Mouse (Mus musculus) forebrain, embryonic 13.5 days (tissue): ENCODE measurements at regions not wholly inside any gene's neighbourhood (a gene's known extent, or its start where the extent isn't known, plus 50 kb on each side); places are given as distances from the start of the nearest gene placed in this dataset.

ENCODE experiments used
- ATAC-seq: fragments of 200-750 bp; cut with Nextera tagmentation; 2 replicates; pipeline ENCODE4 v1.8.0; 2017
- H3K27ac ChIP-seq: fragments of 300-500 bp; sonication (generic); 2 replicates; pipeline ENCODE4 v1.5.1; 2015; ENCODE audit warnings: inconsistent platforms, mild to moderate bottlenecking, moderate library complexity
- H3K27me3 ChIP-seq: fragments of 300-500 bp; sonication (generic); 2 replicates; pipeline ENCODE4 v1.6.1; 2015; ENCODE audit warnings: mild to moderate bottlenecking, inconsistent platforms
- H3K36me3 ChIP-seq: fragments of 300-500 bp; sonication (generic); 2 replicates; pipeline ENCODE4 v1.6.1; 2015; ENCODE audit warnings: mild to moderate bottlenecking, inconsistent platforms; ENCODE audit not compliant: poor library complexity, severe bottlenecking
- H3K4me1 ChIP-seq: fragments of 300-500 bp; sonication (generic); 2 replicates; pipeline ENCODE4 v1.6.1; 2015; ENCODE audit warnings: inconsistent platforms
- H3K4me2 ChIP-seq: fragments of 300-500 bp; sonication (generic); 2 replicates; pipeline ENCODE4 v1.6.1; 2015; ENCODE audit warnings: inconsistent platforms, mild to moderate bottlenecking, moderate library complexity
- H3K4me3 ChIP-seq: fragments of 300-500 bp; sonication (generic); 2 replicates; pipeline ENCODE4 v1.5.1; 2015; ENCODE audit warnings: mild to moderate bottlenecking, inconsistent platforms
- H3K9ac ChIP-seq: fragments of 300-500 bp; sonication (generic); 2 replicates; pipeline ENCODE4 v1.6.1; 2015; ENCODE audit warnings: mild to moderate bottlenecking, inconsistent platforms
- H3K9me3 ChIP-seq: fragments of 300-500 bp; sonication (generic); replicated peaks from 2 replicates; pipeline ENCODE4 v1.6.1; 2016; ENCODE audit warnings: inconsistent platforms
- WGBS: fragments of 180-500 bp; shearing (Covaris S2); methylation state at CpG from one replicate; pipeline ENCODE4 v1.1.7; 2015; 5-methylcytosine and 5-hydroxymethylcytosine counted together

DNA sequence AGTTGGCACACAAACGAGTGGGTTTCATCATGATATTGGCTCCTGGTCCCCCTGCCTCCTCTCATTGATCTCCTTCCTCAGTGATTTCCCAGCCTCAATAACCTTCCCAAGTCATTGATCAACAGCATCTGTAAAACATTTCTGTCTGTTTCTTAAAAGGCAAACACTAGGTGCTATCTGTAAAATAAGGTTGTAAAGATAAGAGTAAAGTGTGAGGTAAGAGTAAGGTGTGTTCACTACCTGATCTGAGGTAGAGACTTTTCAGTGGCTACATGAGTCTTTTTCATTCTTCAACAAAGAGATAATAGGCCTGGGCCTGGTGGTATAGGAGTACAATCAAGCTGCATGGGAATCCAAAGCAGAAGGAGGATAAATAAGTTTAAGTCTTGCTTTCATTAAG, 55.7 kb downstream of the Plk2 start:
- no peak overlapping the region for H3K4me3 ChIP-seq
- no peak overlapping the region for H3K27ac ChIP-seq
- H3K9ac ChIP-seq = no peak overlapping the region
- 38% methylated on average over 1 of the region's 1 CpGs for WGBS
- no peaks in the 10 kb centered on the region for H3K27me3 ChIP-seq
- no peak for ATAC-seq
- H3K4me2 ChIP-seq = no peak overlapping the region
- no peaks in the 10 kb centered on the region for H3K9me3 ChIP-seq
- no peaks in the 10 kb centered on the region for H3K4me1 ChIP-seq
- no peaks in the 10 kb centered on the region for H3K36me3 ChIP-seq

- 31% methylated on average over 6 of the region's 6 CpGs for WGBS
- H3K27ac ChIP-seq = no peak overlapping the region
- no peaks in the 10 kb centered on the region for H3K36me3 ChIP-seq
- H3K27me3 ChIP-seq = no peaks in the 10 kb centered on the region
- no peak overlapping the region for H3K9ac ChIP-seq
- no peaks in the 10 kb centered on the region for H3K9me3 ChIP-seq
- no peak for ATAC-seq
- no peak overlapping the region for H3K4me3 ChIP-seq
- no peak overlapping the region for H3K4me2 ChIP-seq
- H3K4me1 ChIP-seq = no peaks in the 10 kb centered on the region
Observed at GRCm38 (mm10) chr13:110452009-110452525, 57.2 kb downstream of the Plk2 start.

- ATAC-seq = peak; percentile 75
- Histone ChIP-seq H3K9ac (no peak overlapping the region), H3K27me3 (no peaks in the 10 kb centered on the region), H3K4me3 (no peak overlapping the region), H3K4me2 (no peak overlapping the region), H3K36me3 (no peaks in the 10 kb centered on the region), H3K4me1 (no peaks in the 10 kb centered on the region), H3K27ac (no peak overlapping the region), H3K9me3 (no peaks in the 10 kb centered on the region)
- WGBS = 64% methylated on average over 4 of the region's 4 CpGs
Observed at GRCm38 (mm10) chr13:110455085-110455484, 60.2 kb downstream of the Plk2 start.

DNA sequence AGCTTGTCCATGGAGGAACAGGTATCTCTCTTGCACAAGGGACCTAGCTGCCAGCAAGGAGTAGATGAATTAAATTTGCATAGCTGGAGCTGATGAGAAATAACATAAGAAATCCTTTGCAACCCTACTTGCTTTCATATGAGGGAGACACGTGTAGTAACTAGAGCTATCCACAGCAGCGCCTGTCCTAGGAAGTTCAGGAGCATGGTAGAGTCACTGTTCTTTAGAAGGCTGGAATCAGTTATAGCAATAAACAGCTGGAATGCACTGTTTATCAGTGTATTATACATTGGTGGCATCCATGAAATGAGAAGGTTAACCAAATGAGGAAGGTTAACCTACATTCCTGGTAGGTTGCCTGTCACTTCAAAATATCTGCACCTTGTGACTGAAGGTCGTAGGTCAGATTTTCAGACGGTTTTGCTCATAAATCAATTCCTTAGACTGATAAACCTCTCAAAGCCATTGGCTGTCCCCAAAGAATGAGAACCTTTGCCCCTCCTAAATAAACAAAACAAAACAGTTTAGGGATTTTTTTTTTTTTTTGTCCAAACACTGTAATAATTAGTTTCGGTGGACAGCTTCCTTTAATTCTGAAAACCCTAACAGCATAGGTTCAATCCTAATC, 60.8 kb downstream of the Plk2 start:
- Histone ChIP-seq H3K27me3 (no peaks in the 10 kb centered on the region), H3K9ac (no peak overlapping the region), H3K27ac (no peak overlapping the region), H3K36me3 (no peaks in the 10 kb centered on the region), H3K4me2 (no peak overlapping the region), H3K4me3 (no peak overlapping the region), H3K4me1 (no peaks in the 10 kb centered on the region), H3K9me3 (no peaks in the 10 kb centered on the region)
- ATAC-seq = no peak
- WGBS = 90% methylated on average over 5 of the region's 5 CpGs

- no peaks in the 10 kb centered on the region for H3K4me1 ChIP-seq
- no peaks in the 10 kb centered on the region for H3K36me3 ChIP-seq
- WGBS = 80% methylated on average over 4 of the region's 4 CpGs
- no peak overlapping the region for H3K27ac ChIP-seq
- no peak overlapping the region for H3K4me3 ChIP-seq
- H3K27me3 ChIP-seq = no peaks in the 10 kb centered on the region
- H3K9me3 ChIP-seq = no peaks in the 10 kb centered on the region
- H3K4me2 ChIP-seq = no peak overlapping the region
- H3K9ac ChIP-seq = no peak overlapping the region
- no peak for ATAC-seq
Observed at GRCm38 (mm10) chr13:110458701-110459100, 63.9 kb downstream of the Plk2 start.

- H3K27me3 ChIP-seq = no peaks in the 10 kb centered on the region
- H3K27ac ChIP-seq = no peak overlapping the region
- H3K4me1 ChIP-seq = no peaks in the 10 kb centered on the region
- H3K36me3 ChIP-seq = no peaks in the 10 kb centered on the region
- ATAC-seq = no peak
- 54% methylated on average over 13 of the region's 13 CpGs for WGBS
- H3K4me3 ChIP-seq = no peak overlapping the region
- no peak overlapping the region for H3K4me2 ChIP-seq
- H3K9me3 ChIP-seq = no peaks in the 10 kb centered on the region
- no peak overlapping the region for H3K9ac ChIP-seq
Observed at GRCm38 (mm10) chr13:110461581-110461980, 66.7 kb downstream of the Plk2 start.

DNA sequence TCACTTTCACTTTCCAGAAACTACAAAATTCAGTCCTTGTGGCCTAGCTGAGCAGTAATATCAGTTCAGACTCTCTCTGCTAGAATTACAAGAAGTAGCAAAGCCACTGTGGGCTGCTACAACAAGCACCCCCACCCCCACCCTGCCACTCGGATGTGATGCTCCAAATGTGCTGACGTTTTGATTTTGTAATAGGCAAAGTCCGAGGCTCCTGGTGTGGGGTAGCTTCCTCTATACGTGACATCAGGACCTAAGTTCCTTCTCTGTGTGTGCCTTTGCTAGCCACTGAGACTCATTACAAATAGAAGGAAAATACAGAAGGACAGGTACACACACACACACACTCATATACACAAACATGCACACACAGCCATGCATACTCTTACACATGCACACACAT, 76.7 kb downstream of the Plk2 start:
- no peaks in the 10 kb centered on the region for H3K27me3 ChIP-seq
- H3K9ac ChIP-seq = no peak overlapping the region
- no peaks in the 10 kb centered on the region for H3K4me1 ChIP-seq
- no peak overlapping the region for H3K27ac ChIP-seq
- no peaks in the 10 kb centered on the region for H3K9me3 ChIP-seq
- no peaks in the 10 kb centered on the region for H3K36me3 ChIP-seq
- H3K4me3 ChIP-seq = no peak overlapping the region
- H3K4me2 ChIP-seq = no peak overlapping the region
- no peak for ATAC-seq
- 81% methylated on average over 4 of the region's 4 CpGs for WGBS

- H3K27ac ChIP-seq = no peak overlapping the region
- WGBS = 91% methylated on average over 5 of the region's 5 CpGs
- H3K4me3 ChIP-seq = no peak overlapping the region
- H3K9ac ChIP-seq = no peak overlapping the region
- no peaks in the 10 kb centered on the region for H3K9me3 ChIP-seq
- H3K4me1 ChIP-seq = no peaks in the 10 kb centered on the region
- no peaks in the 10 kb centered on the region for H3K36me3 ChIP-seq
- H3K27me3 ChIP-seq = no peaks in the 10 kb centered on the region
- ATAC-seq = no peak
- H3K4me2 ChIP-seq = no peak overlapping the region
Observed at GRCm38 (mm10) chr13:110477709-110478108, 82.9 kb downstream of the Plk2 start.

- H3K9me3 ChIP-seq = no peaks in the 10 kb centered on the region
- no peak for ATAC-seq
- no peak overlapping the region for H3K9ac ChIP-seq
- 96% methylated on average over 5 of the region's 6 CpGs for WGBS
- H3K27ac ChIP-seq = no peak overlapping the region
- no peaks in the 10 kb centered on the region for H3K4me1 ChIP-seq
- no peak overlapping the region for H3K4me3 ChIP-seq
- no peaks in the 10 kb centered on the region for H3K36me3 ChIP-seq
- H3K4me2 ChIP-seq = no peak overlapping the region
- H3K27me3 ChIP-seq = no peaks in the 10 kb centered on the region
Observed at GRCm38 (mm10) chr13:110484358-110484940, 89.6 kb downstream of the Plk2 start.

- WGBS = 87% methylated on average over 1 of the region's 1 CpGs
- no peak overlapping the region for H3K27ac ChIP-seq
- no peak for ATAC-seq
- H3K36me3 ChIP-seq = no peaks in the 10 kb centered on the region
- no peak overlapping the region for H3K4me2 ChIP-seq
- H3K9me3 ChIP-seq = no peaks in the 10 kb centered on the region
- no peaks in the 10 kb centered on the region for H3K4me1 ChIP-seq
- H3K4me3 ChIP-seq = no peak overlapping the region
- H3K27me3 ChIP-seq = no peaks in the 10 kb centered on the region
- no peak overlapping the region for H3K9ac ChIP-seq
Observed at GRCm38 (mm10) chr13:110485515-110485914, 90.7 kb downstream of the Plk2 start.

DNA sequence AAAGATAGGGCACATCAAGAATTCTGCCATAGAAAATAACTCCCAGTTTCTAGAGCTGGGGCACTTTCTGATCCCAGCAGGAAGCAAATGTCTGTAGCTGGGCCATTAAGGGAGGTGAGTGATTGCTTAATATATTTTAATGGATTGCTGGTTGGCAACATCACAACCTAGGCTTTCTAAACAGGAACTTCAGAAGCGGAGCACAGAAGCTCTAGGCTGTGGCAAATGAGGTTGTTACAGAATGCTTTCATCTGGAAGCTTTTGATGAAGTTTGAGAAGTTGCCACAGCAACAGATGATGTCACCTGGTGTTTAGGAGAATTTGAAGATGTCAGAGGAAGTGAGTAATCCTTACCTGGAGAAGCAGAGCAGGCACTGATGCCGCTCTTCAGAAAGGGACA, 95.3 kb downstream of the Plk2 start:
- Histone ChIP-seq H3K27ac (no peak overlapping the region), H3K4me1 (peaks cover 14% of the 10 kb centered on the region), H3K27me3 (no peaks in the 10 kb centered on the region), H3K4me2 (no peak overlapping the region), H3K36me3 (no peaks in the 10 kb centered on the region), H3K4me3 (no peak overlapping the region), H3K9ac (no peak overlapping the region), H3K9me3 (no peaks in the 10 kb centered on the region)
- ATAC-seq = no peak
- WGBS = 67% methylated on average over 2 of the region's 2 CpGs

- no peaks in the 10 kb centered on the region for H3K36me3 ChIP-seq
- no peaks in the 10 kb centered on the region for H3K27me3 ChIP-seq
- peaks cover 14% of the 10 kb centered on the region for H3K4me1 ChIP-seq
- H3K4me2 ChIP-seq = peak overlapping the region; percentile 41
- H3K9me3 ChIP-seq = no peaks in the 10 kb centered on the region
- peak overlapping the region; percentile 13; the same call in 1 of the 2 replicates for H3K4me3 ChIP-seq
- 22% methylated on average over 9 of the region's 9 CpGs for WGBS
- H3K9ac ChIP-seq = no peak overlapping the region
- H3K27ac ChIP-seq = peak overlapping the region; percentile 38; the same call in 1 of the 2 replicates
- ATAC-seq = peak; percentile 94
Observed at GRCm38 (mm10) chr13:110492296-110493001, 97.6 kb downstream of the Plk2 start.
